Mouse (Mus musculus): ENCODE results near the gene Treml1. TPM values are rescaled to one million over a fixed set of nuclear protein-coding genes. Genes with fewer than 3 reads are reported as not detected.
"Not testable (repeated sequence)": the region's sequence is repeated elsewhere in the genome, so short reads cannot be mapped to it uniquely, and the experiment has no call there.

The Treml1 gene
- polyA plus RNA-seq (2015; fragmentation: Nextera tagmentation; extraction: Ambion mirVana) = 24.1 and 25.5 TPM in 2 replicates

GRCm38 (mm10) chr17:48359616-48360015, at the start of gene Treml1:
Gene Treml1, plus strand, starts transcription at chr17:48359916.
- peak within 1 kb of the TSS; percentile 37 for H3K9ac ChIP-seq

DNA sequence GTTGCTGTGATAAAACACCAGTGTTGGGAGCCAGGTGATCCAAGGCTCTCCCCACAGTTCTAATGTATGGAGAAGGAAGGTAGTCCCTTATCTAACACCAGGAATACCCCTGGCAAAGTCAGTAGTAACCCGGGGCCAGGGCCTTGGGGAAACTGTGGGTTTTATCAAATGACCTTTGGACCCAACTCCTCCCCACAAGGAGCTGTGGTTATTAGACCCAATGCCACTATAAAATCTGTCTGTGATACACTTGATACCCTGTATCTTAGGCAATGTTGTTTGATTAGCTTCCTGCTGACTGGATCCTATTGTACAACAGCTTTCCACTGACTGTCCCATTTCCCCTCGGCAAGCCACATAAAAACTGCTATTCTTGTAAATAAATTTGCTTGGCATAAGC, 47.6 kb upstream of the Treml1 start:
- ATAC-seq (ENCODE audit: low read depth) = no peak
- Histone ChIP-seq H3K9ac (no peak overlapping the region), H3K36me3 (peaks cover 17% of the 10 kb centered on the region; the same call in 1 of the 2 replicates), H3K9me3 (replicated peaks) (no peaks in the 10 kb centered on the region), H3K27ac (no peak overlapping the region), H3K4me2 (no peak overlapping the region), H3K27me3 (no peaks in the 10 kb centered on the region), H3K4me3 (replicated peaks) (no peak overlapping the region), H3K4me1 (replicated peaks) (no peaks in the 10 kb centered on the region)
- 44% methylated on average over 2 of the region's 2 CpGs for WGBS (ENCODE audit: insufficient replicate concordance)
- no peak for DNase-seq

More at GRCm38 (mm10) chr17:48359616-48360015, at the start of gene Treml1:
- H3K4me2 ChIP-seq = peak within 1 kb of the TSS; percentile 50
- no peak for ATAC-seq (ENCODE audit: low read depth)
- no peaks in the 10 kb centered on the region for H3K36me3 ChIP-seq
- peaks cover 49% of the 10 kb centered on the region for H3K4me1 ChIP-seq (replicated peaks)
- H3K27ac ChIP-seq = peak within 1 kb of the TSS; percentile 60
- DNase-seq = no peak
- peak within 1 kb of the TSS; percentile 5; the same call in 1 of the 2 replicates for H3K4me3 ChIP-seq (replicated peaks)
- H3K27me3 ChIP-seq = no peaks in the 10 kb centered on the region
- H3K9me3 ChIP-seq (replicated peaks) = no peaks in the 10 kb centered on the region
- WGBS (ENCODE audit: insufficient replicate concordance) = 24% methylated on average over 7 of the region's 7 CpGs

GRCm38 (mm10) chr17:48315905-48316579, 43.7 kb upstream of the Treml1 start, which contains the start of gene B430306N03Rik:
Gene B430306N03Rik, plus strand, starts transcription at chr17:48316141.
- not testable (repeated sequence) for H3K4me3 ChIP-seq (replicated peaks); DNase-seq; H3K4me2 ChIP-seq; H3K9ac ChIP-seq; H3K9me3 ChIP-seq (replicated peaks); ATAC-seq (ENCODE audit: low read depth); H3K27me3 ChIP-seq; H3K36me3 ChIP-seq
- WGBS (ENCODE audit: insufficient replicate concordance) = 42% methylated on average over 3 of the region's 3 CpGs
- peaks cover 11% of the 10 kb centered on the region for H3K4me1 ChIP-seq (replicated peaks)
- H3K27ac ChIP-seq = 0 out of 2 replicates have a peak within 1 kb of the TSS, but pooled peaks have one; percentile 29

DNA sequence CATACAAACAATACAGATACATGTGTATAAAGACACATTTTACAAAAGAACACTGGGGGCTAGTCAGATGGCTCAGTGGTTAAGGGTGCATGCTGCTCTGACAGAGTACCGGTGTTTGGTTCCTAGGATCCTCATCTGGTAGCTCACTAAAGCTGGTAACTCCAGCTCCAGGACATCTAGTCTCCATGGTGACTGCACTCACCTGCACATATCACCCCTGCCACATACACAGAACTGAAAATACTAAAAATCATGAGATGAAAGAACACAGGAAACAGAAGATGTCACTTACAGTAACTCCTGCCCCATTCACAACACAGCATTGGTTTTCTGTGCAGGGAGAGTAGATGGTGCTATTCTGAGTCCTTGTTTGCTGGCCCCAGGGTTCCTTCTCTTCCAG, 41.0 kb upstream of the Treml1 start:
- no peak overlapping the region for H3K9ac ChIP-seq
- H3K4me1 ChIP-seq (replicated peaks) = peaks cover 30% of the 10 kb centered on the region
- ATAC-seq (ENCODE audit: low read depth) (no peak), DNase-seq (no peak)
- H3K4me2 ChIP-seq = no peak overlapping the region
- H3K9me3 ChIP-seq (replicated peaks) = no peaks in the 10 kb centered on the region
- 89% methylated on average over 1 of the region's 1 CpGs for WGBS (ENCODE audit: insufficient replicate concordance)
- no peak overlapping the region for H3K4me3 ChIP-seq (replicated peaks)
- no peaks in the 10 kb centered on the region for H3K27me3 ChIP-seq
- H3K27ac ChIP-seq = no peak overlapping the region
- no peaks in the 10 kb centered on the region for H3K36me3 ChIP-seq

- H3K9ac ChIP-seq = no peak overlapping the region
- H3K4me2 ChIP-seq = no peak overlapping the region
- DNase-seq (no peak), ATAC-seq (ENCODE audit: low read depth) (peak; percentile 47; the same call in 1 of the 2 replicates)
- H3K4me3 ChIP-seq (replicated peaks) = no peak overlapping the region
- H3K27ac ChIP-seq = no peak overlapping the region
- WGBS (ENCODE audit: insufficient replicate concordance) = 47% methylated on average over 2 of the region's 2 CpGs
- no peaks in the 10 kb centered on the region for H3K36me3 ChIP-seq
- H3K9me3 ChIP-seq (replicated peaks) = no peaks in the 10 kb centered on the region
- no peaks in the 10 kb centered on the region for H3K27me3 ChIP-seq
- H3K4me1 ChIP-seq (replicated peaks) = peaks cover 44% of the 10 kb centered on the region
These were observed 38.4 kb upstream of the Treml1 start for GRCm38 (mm10) chr17:48321279-48321678.

GRCm38 (mm10) chr17:48323236-48323635, 36.5 kb upstream of the Treml1 start:
- H3K27me3 ChIP-seq = no peaks in the 10 kb centered on the region
- H3K4me1 ChIP-seq (replicated peaks) = peaks cover 44% of the 10 kb centered on the region
- no peak overlapping the region for H3K9ac ChIP-seq
- no peak overlapping the region for H3K4me2 ChIP-seq
- ATAC-seq (ENCODE audit: low read depth) = no peak
- 41% methylated on average over 3 of the region's 3 CpGs for WGBS (ENCODE audit: insufficient replicate concordance)
- no peak for DNase-seq
- H3K9me3 ChIP-seq (replicated peaks) = no peaks in the 10 kb centered on the region
- no peak overlapping the region for H3K27ac ChIP-seq
- no peaks in the 10 kb centered on the region for H3K36me3 ChIP-seq
- no peak overlapping the region for H3K4me3 ChIP-seq (replicated peaks)

- Histone ChIP-seq H3K9me3 (replicated peaks) (no peaks in the 10 kb centered on the region), H3K9ac (no peak overlapping the region), H3K4me1 (replicated peaks) (peaks cover 44% of the 10 kb centered on the region), H3K4me2 (no peak overlapping the region), H3K27ac (peak overlapping the region; percentile 61), H3K27me3 (no peaks in the 10 kb centered on the region), H3K4me3 (replicated peaks) (no peak overlapping the region), H3K36me3 (no peaks in the 10 kb centered on the region)
- ATAC-seq (ENCODE audit: low read depth) = no peak
- WGBS (ENCODE audit: insufficient replicate concordance) = 41% methylated on average over 5 of the region's 5 CpGs
- no peak for DNase-seq
These were observed 35.5 kb upstream of the Treml1 start for GRCm38 (mm10) chr17:48324258-48324657.

GRCm38 (mm10) chr17:48325093-48325492, 34.6 kb upstream of the Treml1 start:
- H3K4me3 ChIP-seq (replicated peaks) = no peak overlapping the region
- no peak overlapping the region for H3K9ac ChIP-seq
- H3K4me1 ChIP-seq (replicated peaks) = peaks cover 40% of the 10 kb centered on the region
- DNase-seq = no peak
- no peaks in the 10 kb centered on the region for H3K9me3 ChIP-seq (replicated peaks)
- WGBS (ENCODE audit: insufficient replicate concordance) = 78% methylated on average over 6 of the region's 6 CpGs
- no peaks in the 10 kb centered on the region for H3K27me3 ChIP-seq
- H3K4me2 ChIP-seq = no peak overlapping the region
- H3K36me3 ChIP-seq = no peaks in the 10 kb centered on the region
- ATAC-seq (ENCODE audit: low read depth) = no peak
- no peak overlapping the region; the same call in 1 of the 2 replicates for H3K27ac ChIP-seq

DNA sequence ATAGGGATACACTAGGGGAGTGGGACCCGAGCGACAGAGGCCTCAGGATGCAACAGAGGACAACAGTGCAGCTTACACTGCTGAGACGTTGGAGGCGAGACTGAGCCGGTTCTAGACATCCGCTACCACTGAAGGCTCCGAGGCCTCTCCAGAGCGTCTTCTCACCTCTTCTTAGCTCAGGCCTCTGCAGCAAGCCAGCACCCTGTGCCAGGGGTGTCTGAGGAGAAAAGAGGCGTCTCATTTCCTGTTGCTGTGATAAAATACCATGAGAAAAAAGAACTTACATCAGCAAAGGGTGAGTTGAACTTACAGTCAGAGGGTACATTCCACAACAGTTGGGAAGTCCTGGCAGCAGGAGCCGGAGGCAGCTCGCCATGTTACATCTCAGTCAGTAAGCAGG, 34.1 kb upstream of the Treml1 start:
- no peak overlapping the region for H3K4me2 ChIP-seq
- no peak overlapping the region for H3K4me3 ChIP-seq (replicated peaks)
- H3K9ac ChIP-seq = no peak overlapping the region
- 67% methylated on average over 11 of the region's 11 CpGs for WGBS (ENCODE audit: insufficient replicate concordance)
- ATAC-seq (ENCODE audit: low read depth) (no peak), DNase-seq (no peak)
- no peaks in the 10 kb centered on the region for H3K9me3 ChIP-seq (replicated peaks)
- H3K27ac ChIP-seq = no peak overlapping the region
- H3K36me3 ChIP-seq = no peaks in the 10 kb centered on the region
- H3K27me3 ChIP-seq = no peaks in the 10 kb centered on the region
- H3K4me1 ChIP-seq (replicated peaks) = peaks cover 37% of the 10 kb centered on the region

GRCm38 (mm10) chr17:48326656-48327055, 33.1 kb upstream of the Treml1 start:
- H3K27me3 ChIP-seq = no peaks in the 10 kb centered on the region
- DNase-seq (no peak), ATAC-seq (ENCODE audit: low read depth) (no peak)
- WGBS (ENCODE audit: insufficient replicate concordance) = 74% methylated on average over 4 of the region's 4 CpGs
- H3K4me2 ChIP-seq = no peak overlapping the region
- no peaks in the 10 kb centered on the region for H3K36me3 ChIP-seq
- no peak overlapping the region for H3K9ac ChIP-seq
- no peak overlapping the region for H3K4me3 ChIP-seq (replicated peaks)
- no peak overlapping the region for H3K27ac ChIP-seq
- no peaks in the 10 kb centered on the region for H3K9me3 ChIP-seq (replicated peaks)
- peaks cover 28% of the 10 kb centered on the region for H3K4me1 ChIP-seq (replicated peaks)

DNA sequence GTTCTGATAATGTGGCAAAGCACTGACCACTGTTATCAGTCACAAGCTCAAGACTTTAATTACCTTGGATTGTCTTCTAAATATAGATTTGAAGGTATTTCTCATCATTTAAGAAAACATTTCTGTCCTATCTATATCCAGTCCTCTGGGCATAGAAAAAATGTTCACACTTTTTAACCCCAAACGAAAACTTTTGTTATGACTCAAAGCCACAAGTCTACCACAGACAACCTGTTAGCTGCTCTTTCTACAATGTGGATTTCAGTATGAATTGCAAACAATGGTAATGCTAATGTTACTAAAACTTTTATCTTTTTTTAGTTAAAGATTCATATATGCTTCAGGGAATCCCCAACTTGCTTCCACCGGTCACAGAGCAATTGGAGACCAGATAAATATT, 27.2 kb upstream of the Treml1 start:
- H3K27me3 ChIP-seq = no peaks in the 10 kb centered on the region
- H3K36me3 ChIP-seq = no peaks in the 10 kb centered on the region
- ATAC-seq (ENCODE audit: low read depth) (no peak), DNase-seq (no peak)
- no peaks in the 10 kb centered on the region for H3K4me1 ChIP-seq (replicated peaks)
- H3K4me3 ChIP-seq (replicated peaks) = no peak overlapping the region
- no peak overlapping the region for H3K4me2 ChIP-seq
- H3K27ac ChIP-seq = no peak overlapping the region
- H3K9ac ChIP-seq = no peak overlapping the region
- H3K9me3 ChIP-seq (replicated peaks) = no peaks in the 10 kb centered on the region
- 71% methylated on average over 2 of the region's 2 CpGs for WGBS (ENCODE audit: insufficient replicate concordance)

GRCm38 (mm10) chr17:48334186-48334585, 25.5 kb upstream of the Treml1 start:
- no peak overlapping the region for H3K9ac ChIP-seq
- ATAC-seq (ENCODE audit: low read depth) = no peak
- H3K4me2 ChIP-seq = no peak overlapping the region
- no peaks in the 10 kb centered on the region for H3K9me3 ChIP-seq (replicated peaks)
- no peaks in the 10 kb centered on the region for H3K27me3 ChIP-seq
- no peaks in the 10 kb centered on the region for H3K4me1 ChIP-seq (replicated peaks)
- H3K4me3 ChIP-seq (replicated peaks) = no peak overlapping the region
- no peak overlapping the region for H3K27ac ChIP-seq
- no peaks in the 10 kb centered on the region for H3K36me3 ChIP-seq
- WGBS (ENCODE audit: insufficient replicate concordance) = 77% methylated on average over 4 of the region's 4 CpGs
- no peak for DNase-seq

All from liver, embryonic 13.5 days (tissue).